Mouse (Mus musculus): ENCODE data around the gene 1700025C18Rik.

GRCm38 (mm10) chr2:165098861-165099260 is 8.3 kb upstream of the 1700025C18Rik start:
- TF ChIP-seq EP300 (IDR thresholded peaks at IDR 0.05) (no peak), CTCF (IDR thresholded peaks at IDR 0.05) (no peak)
